Mouse (Mus musculus) ES-Bruce4 (cell line): ENCODE data around the gene Erv3.
A peak's percentile ranks its signal among the peaks of the same experiment; 100 is the strongest.

Experiments
- CTCF ChIP-seq: IDR thresholded peaks from one replicate; pipeline ENCODE4 v1.8.1; 2011; ENCODE audit warnings: low read depth, low read length
- EP300 ChIP-seq: IDR thresholded peaks from 2 replicates; pipeline ENCODE4 v1.6.1; 2011; ENCODE audit warnings: low read depth, low read length; ENCODE audit not compliant: insufficient read depth

DNA sequence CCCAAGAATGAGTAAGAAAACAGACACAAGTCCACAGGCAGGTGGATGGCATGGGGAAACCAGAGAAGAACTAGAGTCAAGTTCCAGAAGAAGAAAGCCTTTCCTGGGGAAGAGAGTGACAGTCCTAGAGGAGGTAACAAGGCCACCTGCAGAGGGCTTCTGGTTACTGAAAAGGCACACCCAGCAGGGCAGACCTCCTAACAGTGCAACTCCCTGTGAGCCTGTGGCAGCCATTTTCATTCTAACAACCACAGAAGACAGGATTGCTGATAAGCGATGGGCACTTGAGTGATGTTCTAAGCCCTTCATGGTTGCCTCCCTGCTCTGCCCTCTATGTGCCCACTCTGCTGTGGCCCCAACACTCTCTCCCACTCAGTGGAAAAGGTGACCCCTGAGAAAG is 54.2 kb downstream of the Erv3 start:
- TF ChIP-seq CTCF (no peak), EP300 (0 out of 2 replicates have a peak, but pooled peaks have one; percentile 43)
